Mouse (Mus musculus): ENCODE measurements at regions not wholly inside any gene's neighbourhood (a gene's known extent, or its start where the extent isn't known, plus 50 kb on each side); places are given as distances from the start of the nearest gene placed in this dataset.

GRCm38 (mm10) chr17:45955481-45955880 is 76.7 kb downstream of the Vegfa start:
- no peak for TF ChIP-seq HCFC1 (IDR thresholded peaks at IDR 0.05; ENCODE audit: borderline replicate concordance, insufficient read depth, low read length)
- no peak for TF ChIP-seq ZNF384 (IDR thresholded peaks at IDR 0.05; ENCODE audit: low read depth, low read length)
- no peak for TF ChIP-seq CHD2 (IDR thresholded peaks at IDR 0.05; ENCODE audit: low read depth, low read length)
